Mouse (Mus musculus) R1 (cell line): Measurements from ENCODE around the gene Tle2.
A peak's percentile ranks its signal among the peaks of the same experiment; 100 is the strongest.

Experiments used
- DNase-seq: peaks from one replicate; pipeline ENCODE4 v3.0.0-alpha.2; 2018; ENCODE audit warnings: low read depth, low spot score

Gene Tle2

DNA sequence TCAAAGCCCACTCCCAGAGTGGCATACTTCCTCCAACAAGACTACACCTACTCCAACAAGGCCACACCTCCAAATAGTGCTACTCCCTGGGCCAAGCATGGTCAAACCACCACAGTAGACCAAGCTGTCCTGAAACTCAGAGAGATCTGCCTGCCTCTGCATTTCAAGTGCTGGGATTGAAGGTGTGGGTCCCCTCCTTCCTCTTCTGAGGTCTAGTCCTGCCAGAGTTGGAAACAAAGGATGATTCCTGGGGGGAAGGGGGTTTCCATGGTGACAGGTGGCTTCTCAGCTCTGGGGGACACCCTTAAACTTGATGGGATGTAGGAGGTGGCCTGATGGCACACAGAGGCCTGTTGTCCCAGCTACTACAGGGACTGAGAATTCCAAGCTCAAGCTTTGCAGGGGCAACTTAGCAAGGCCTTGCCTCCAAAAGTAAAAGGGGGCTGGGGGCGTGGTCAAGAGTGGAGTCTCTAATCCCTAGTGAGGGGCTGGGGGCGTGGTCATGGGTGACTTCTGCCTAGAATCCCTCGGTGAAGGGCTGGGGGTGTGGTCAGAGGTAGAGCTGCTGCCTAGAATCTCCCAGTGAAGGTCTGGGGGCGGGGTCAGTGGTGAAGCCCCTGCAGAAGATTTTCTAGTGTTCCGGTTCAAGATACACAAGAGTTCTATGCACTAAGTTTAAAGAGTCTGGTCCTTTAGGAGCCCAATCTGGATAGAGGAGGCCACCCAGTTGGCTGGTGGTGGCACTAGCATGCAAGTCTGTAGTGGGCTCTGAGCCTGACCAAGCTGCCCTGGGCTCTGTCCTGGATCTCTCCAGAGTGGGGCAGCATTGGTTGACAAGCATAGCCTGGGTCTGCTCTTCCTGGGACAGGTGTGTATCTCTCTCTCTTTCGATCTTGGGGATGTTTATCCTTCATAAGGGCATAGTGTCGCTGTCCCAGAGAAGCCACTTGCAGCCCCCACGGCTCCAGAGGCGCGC is at the start of gene Tle2:
Tle2 (plus strand) TSS at position 481 of the 976 bp plus-strand sequence.
- peak; percentile 93 for DNase-seq

- peak; percentile 35 for DNase-seq
These were observed 49.2 kb upstream of the Tle2 start for GRCm38 (mm10) chr10:81525017-81525694.

DNA sequence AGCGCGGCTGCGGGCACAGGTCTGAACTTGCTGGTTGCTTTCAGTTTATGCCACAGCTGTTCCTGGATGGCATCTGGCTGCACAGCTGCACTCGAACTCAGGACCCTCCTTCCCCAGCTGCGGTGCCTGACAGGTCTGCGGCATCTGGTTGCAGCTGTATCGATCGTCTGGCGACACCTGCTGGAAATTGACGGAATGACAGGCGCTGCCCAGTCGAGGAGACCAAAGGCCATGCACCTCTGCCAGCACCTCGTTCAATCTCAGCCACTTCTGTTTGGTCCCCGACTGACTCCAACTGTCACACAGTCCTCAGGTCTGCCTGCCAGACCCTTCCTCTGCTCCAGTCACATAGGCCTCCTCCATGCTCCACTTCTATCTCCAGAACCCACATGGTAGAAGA is 47.6 kb upstream of the Tle2 start:
- peak; percentile 73 for DNase-seq

DNA sequence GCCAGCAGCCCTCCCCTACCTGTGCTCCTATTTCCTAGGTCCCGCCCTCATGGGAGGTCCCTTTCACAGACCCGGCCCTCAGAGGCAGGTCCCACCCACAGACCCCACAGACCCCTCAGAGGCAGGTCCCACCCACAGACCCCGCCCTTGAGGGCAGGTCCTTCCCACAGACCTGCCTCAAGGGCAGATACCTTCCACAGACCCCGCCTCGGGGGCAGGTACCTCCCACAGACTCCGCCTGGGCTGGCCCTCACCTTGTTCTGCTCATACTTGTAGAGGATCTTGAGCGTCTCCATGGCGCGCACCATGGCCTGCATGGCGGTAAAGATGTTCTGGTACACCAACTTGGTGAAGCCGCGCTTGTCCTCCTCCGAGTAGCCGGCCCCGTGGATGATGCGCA is 39.5 kb upstream of the Tle2 start:
- DNase-seq = peak; percentile 92

- peak; percentile 64 for DNase-seq
These were observed 37.6 kb upstream of the Tle2 start for GRCm38 (mm10) chr10:81536734-81537133.

- DNase-seq = no peak
These were observed 36.9 kb upstream of the Tle2 start for GRCm38 (mm10) chr10:81537429-81537828.

DNA sequence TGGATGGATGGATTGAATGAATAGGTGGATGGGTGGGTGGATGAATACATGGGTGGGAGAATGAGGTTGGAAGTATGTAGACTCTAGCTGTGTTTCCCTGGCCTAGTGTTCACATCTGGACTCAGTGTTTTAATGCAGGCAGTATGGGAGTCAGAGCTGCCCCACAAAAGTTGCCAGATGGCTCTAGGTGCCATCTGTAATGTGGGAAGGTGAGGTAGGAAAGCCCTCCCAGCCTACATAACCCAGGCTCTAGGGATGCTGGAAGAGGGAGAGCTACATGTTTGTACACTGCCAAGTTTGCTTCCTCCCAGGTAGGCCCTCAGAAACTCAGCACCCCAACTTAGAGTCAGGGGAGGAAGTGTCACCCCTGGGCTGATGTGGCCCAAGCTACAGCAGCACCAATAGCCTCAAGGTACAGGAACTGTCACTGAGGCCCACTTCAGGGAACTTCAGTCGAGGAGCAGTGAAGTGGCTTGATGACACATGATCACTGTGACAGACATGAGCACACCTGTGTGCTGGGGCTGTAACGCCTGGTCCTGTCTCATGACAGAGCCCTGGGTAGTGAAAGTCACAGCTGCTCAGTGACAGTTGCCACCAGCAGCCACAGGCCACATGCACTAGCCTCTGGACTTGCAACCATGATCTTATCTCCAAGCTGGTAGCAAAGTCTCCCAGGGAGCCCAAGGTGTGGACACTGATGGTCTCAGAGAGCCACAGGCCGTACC is 35.9 kb upstream of the Tle2 start:
- no peak for DNase-seq

- no peak for DNase-seq
These were observed 33.0 kb upstream of the Tle2 start for GRCm38 (mm10) chr10:81541363-81541762.

DNA sequence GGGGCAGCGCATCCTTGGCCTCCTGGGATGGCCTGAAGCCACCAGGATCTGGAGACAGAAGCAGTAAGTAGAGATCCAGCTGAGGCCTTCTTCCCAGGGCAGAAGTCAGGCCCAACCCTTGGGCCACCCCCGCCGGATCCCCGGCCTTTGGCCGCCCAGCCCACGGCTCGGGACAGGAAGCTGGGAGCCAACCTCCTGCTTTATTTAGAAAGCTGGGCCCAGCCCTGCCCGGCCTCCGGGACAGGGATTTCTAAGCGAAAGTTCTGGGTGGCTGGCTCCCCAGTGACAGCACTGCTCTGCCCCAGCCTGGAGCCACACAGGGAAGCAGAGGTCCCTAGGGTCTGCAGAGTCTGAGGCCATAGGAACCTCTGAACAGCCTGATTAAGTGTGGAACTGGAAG is 32.6 kb upstream of the Tle2 start:
- DNase-seq = no peak

- DNase-seq = peak; percentile 44
These were observed 31.5 kb upstream of the Tle2 start for GRCm38 (mm10) chr10:81542727-81543460.

- DNase-seq = no peak
These were observed 30.7 kb upstream of the Tle2 start for GRCm38 (mm10) chr10:81543633-81544032.

DNA sequence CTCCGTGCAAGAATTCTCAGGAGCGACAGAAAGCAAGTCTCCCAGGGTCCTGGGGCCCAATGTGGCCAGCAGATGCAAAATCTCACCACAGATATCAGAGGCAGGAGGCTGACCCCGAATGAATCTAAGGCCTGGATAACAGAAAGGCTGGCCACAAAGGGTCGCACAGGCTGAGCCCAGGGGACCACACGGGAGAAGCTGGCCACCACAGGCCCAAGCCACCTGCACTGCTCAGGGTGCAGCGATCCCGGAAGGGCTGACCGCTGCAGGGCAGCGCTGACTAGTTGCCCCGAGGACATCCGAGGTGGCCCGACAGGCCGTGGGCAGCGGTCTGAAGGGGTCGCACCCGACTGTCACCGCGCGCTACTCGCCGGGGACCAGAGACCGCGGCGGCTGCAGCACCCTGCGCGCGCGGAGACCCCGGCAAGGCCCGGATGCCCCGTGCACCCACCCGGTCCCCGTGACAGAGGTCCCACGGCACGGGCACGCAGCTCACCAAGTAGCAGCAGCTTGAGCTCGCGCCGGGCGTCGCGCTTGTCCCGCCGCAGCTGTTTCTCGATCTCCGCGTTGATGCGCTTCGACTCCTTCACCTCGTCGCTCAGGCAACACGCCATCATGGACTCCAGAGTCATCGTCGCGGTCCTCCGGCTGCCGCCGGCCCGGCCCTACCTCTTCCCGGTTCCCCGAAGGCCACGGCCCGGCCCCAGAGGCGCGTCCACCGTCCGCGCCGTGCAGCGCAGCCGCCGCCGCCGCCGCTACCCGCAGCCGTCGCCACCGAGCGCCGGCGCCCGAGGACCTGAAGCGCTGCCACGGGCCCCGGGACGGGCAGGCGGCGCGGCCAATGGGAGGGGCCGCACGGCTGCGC is 29.8 kb upstream of the Tle2 start:
- DNase-seq = peak; percentile 56

GRCm38 (mm10) chr10:81545161-81545747 is 29.1 kb upstream of the Tle2 start, which contains the start of gene Gna11:
Gene Gna11, minus strand, starts transcription at chr10:81545190.
- peak; percentile 93 for DNase-seq

GRCm38 (mm10) chr10:81546332-81546731 is 28.0 kb upstream of the Tle2 start:
- no peak for DNase-seq

GRCm38 (mm10) chr10:81546788-81547571 is 27.4 kb upstream of the Tle2 start:
- DNase-seq = no peak

- no peak for DNase-seq
These were observed 25.4 kb upstream of the Tle2 start for GRCm38 (mm10) chr10:81548944-81549343.

DNA sequence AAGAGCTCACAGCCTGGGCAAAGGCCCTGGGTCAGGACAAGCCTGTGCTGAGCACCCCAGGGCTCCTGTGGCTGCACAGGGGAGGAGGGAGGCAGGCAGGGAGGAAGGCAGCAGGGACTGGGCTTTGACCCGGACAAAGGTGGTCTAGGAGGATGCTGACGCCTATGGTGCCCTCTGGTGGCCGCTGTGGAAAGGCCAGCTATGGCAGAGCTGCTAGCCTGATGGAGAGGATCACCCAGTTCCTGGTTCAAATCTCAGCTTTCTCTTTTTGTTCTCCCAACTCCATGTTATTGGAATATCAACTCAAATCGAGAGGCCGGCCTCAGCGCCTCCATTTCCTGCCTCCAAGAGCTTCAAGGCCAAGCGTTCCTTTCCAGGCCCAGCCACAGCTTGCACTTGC is 24.1 kb upstream of the Tle2 start:
- peak; percentile 81 for DNase-seq

DNA sequence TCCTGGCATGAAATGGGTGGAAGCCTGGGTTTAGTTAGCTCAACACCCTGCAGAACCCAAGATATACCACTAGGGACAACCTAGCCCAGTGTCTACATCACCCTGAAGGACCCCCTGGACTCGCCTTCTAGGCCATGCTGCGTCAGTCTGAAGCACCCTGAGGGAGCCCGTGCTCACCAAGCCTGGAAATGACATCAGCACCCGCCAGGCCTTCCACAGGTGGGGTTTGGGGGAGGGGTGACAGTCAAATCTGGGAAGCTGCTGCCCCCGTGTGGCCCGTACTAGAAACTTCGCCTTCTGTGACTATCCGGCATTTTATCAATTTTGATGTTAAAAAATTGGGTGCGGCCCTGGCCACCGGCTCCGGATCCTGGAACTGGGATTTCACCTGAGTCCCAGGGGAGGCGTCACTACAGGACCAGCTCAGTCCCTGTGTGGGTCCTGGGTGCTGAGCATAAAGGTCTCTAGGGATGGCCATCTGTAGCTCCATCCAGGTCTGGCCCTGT is 22.7 kb upstream of the Tle2 start:
- peak; percentile 81 for DNase-seq

GRCm38 (mm10) chr10:81553232-81553631 is 21.1 kb upstream of the Tle2 start:
- peak; percentile 89 for DNase-seq
